Mouse (Mus musculus) C2C12 (cell line): ENCODE measurements at regions not wholly inside any gene's neighbourhood (a gene's known extent, or its start where the extent isn't known, plus 50 kb on each side); places are given as distances from the start of the nearest gene placed in this dataset.

ENCODE experiments used
- CTCF ChIP-seq: IDR thresholded peaks from one replicate; pipeline ENCODE4 v1.5.1; 2011; ENCODE audit not compliant: control insufficient read depth, insufficient read depth, insufficient read length
- MYOD1 ChIP-seq: IDR thresholded peaks from one replicate; pipeline ENCODE4 v1.6.1; 2011; ENCODE audit warnings: low read depth; ENCODE audit not compliant: control insufficient read depth, insufficient read length
- USF1 ChIP-seq: IDR thresholded peaks from one replicate; pipeline ENCODE4 v1.6.1; 2011; ENCODE audit warnings: low read depth, mild to moderate bottlenecking, control low read depth, moderate library complexity

- no peak for TF ChIP-seq CTCF
- TF ChIP-seq USF1, result no peak
- TF ChIP-seq MYOD1, result no peak
These were observed 136.8 kb upstream of the Max start for GRCm38 (mm10) chr12:77098821-77099220.
